Mouse (Mus musculus) heart, embryonic 16.5 days (tissue): ENCODE results near the gene Slc52a3. TPM values are rescaled to one million over a fixed set of nuclear protein-coding genes. Genes with fewer than 3 reads are reported as not detected.

Source experiments
- ATAC-seq: fragments of 200-750 bp; cut with Nextera tagmentation; replicated peaks from 2 replicates; pipeline ENCODE4 v1.8.0; 2017; ENCODE audit warnings: moderate number of reproducible peaks; ENCODE audit not compliant: insufficient read depth, low FRiP score; ENCODE audit errors: extremely low read depth
- H3K27ac ChIP-seq: fragments of 300-500 bp; sonication (generic); 2 replicates; pipeline ENCODE4 v1.5.1; 2014; ENCODE audit warnings: mild to moderate bottlenecking, low read length, control low read depth, moderate library complexity
- H3K27me3 ChIP-seq: fragments of 300-500 bp; sonication (generic); 2 replicates; pipeline ENCODE4 v1.6.1; 2014; ENCODE audit warnings: low read length, mixed read lengths; ENCODE audit not compliant: control insufficient read depth, insufficient read depth
- H3K36me3 ChIP-seq: fragments of 300-500 bp; sonication (generic); 2 replicates; pipeline ENCODE4 v1.6.1; 2014; ENCODE audit not compliant: control insufficient read depth, insufficient read depth
- H3K4me1 ChIP-seq: fragments of 300-500 bp; sonication (generic); 2 replicates; pipeline ENCODE4 v1.6.1; 2014; ENCODE audit warnings: low read length, mixed read lengths; ENCODE audit not compliant: control insufficient read depth, insufficient read depth
- H3K4me2 ChIP-seq: fragments of 300-500 bp; sonication (generic); 2 replicates; pipeline ENCODE4 v1.6.1; 2014; ENCODE audit warnings: low read depth, mild to moderate bottlenecking, control low read depth, low read length
- H3K4me3 ChIP-seq: fragments of 300-500 bp; sonication (generic); 2 replicates; pipeline ENCODE4 v1.5.1; 2014; ENCODE audit warnings: mild to moderate bottlenecking, control low read depth, low read length
- H3K9ac ChIP-seq: fragments of 300-500 bp; sonication (generic); 2 replicates; pipeline ENCODE4 v1.6.1; 2014; ENCODE audit warnings: low read length, control low read depth
- H3K9me3 ChIP-seq: fragments of 300-500 bp; sonication (generic); replicated peaks from 2 replicates; pipeline ENCODE4 v1.6.1; 2016; ENCODE audit warnings: low read length; ENCODE audit not compliant: control insufficient read depth
- WGBS: fragments of 180-500 bp; shearing (Covaris S2); extraction: QIAGEN DNeasy Blood & Tissue Kit; methylation state at CpG from one replicate; pipeline ENCODE4 v1.1.7; 2014; 5-methylcytosine and 5-hydroxymethylcytosine counted together
- polyA plus RNA-seq: library from polyadenylated mRNA; unstranded; fragments of >200 nt; fragmentation: Nextera tagmentation; extraction: Ambion mirVana; gene quantifications from 2 replicates; pipeline ENCODE4 v1.2.1, GENCODE M21; 2015

Slc52a3 gene
- 1.1 TPM in 2 replicates for polyA plus RNA-seq

- peaks cover 57% of the 10 kb centered on the region for H3K27me3 ChIP-seq
- no peaks in the 10 kb centered on the region for H3K36me3 ChIP-seq
- H3K4me3 ChIP-seq: peak within 1 kb of the TSS; percentile 20
- H3K9ac ChIP-seq: no peak within 1 kb of the TSS
- WGBS: 7% methylated on average over 35 of the region's 35 CpGs
- peak within 1 kb of the TSS; percentile 52 for H3K4me2 ChIP-seq
- H3K9me3 ChIP-seq: no peaks in the 10 kb centered on the region
- peaks cover 6% of the 10 kb centered on the region; the same call in 1 of the 2 replicates for H3K4me1 ChIP-seq
- ATAC-seq: no peak; the same call in 1 of the 2 replicates
- H3K27ac ChIP-seq: no peak within 1 kb of the TSS
Measured at GRCm38 (mm10) chr2:151996229-151997189, at the start of gene Slc52a3. TSS of gene Slc52a3 (plus strand) at chr2:151996511.

GRCm38 (mm10) chr2:151947617-151948016, 48.7 kb upstream of the Slc52a3 start:
- Histone ChIP-seq H3K4me1 (no peaks in the 10 kb centered on the region), H3K27me3 (peaks cover 7% of the 10 kb centered on the region; the same call in 1 of the 2 replicates), H3K9ac (no peak overlapping the region), H3K27ac (no peak overlapping the region), H3K4me3 (no peak overlapping the region), H3K4me2 (no peak overlapping the region), H3K9me3 (no peaks in the 10 kb centered on the region), H3K36me3 (no peaks in the 10 kb centered on the region)
- WGBS: 82% methylated on average over 2 of the region's 2 CpGs
- ATAC-seq: no peak

DNA sequence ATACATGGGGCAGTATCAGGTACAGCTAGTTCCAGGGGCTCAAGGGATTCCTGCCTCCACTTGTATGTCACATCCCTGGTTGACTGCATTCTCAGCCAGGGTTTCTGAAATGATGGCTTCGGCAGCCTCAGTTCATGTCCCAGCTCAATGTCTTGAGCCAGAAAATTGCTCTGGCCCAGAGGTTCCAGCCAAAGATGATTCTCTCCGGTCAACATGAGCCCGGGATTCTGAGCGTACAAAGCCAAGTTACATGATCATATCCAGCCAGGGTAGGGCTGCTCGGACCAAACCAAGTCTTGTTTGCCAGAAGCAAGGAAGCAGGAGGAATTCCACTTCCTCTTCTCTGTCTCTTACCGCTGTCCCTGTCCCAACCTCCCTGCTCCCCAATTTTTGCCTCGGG, 48.0 kb upstream of the Slc52a3 start:
- Histone ChIP-seq H3K27me3 (peaks cover 4% of the 10 kb centered on the region; the same call in 1 of the 2 replicates), H3K9me3 (no peaks in the 10 kb centered on the region), H3K36me3 (no peaks in the 10 kb centered on the region), H3K27ac (no peak overlapping the region), H3K4me1 (no peaks in the 10 kb centered on the region), H3K4me3 (no peak overlapping the region), H3K9ac (no peak overlapping the region), H3K4me2 (no peak overlapping the region)
- ATAC-seq: no peak
- 69% methylated on average over 7 of the region's 7 CpGs for WGBS

DNA sequence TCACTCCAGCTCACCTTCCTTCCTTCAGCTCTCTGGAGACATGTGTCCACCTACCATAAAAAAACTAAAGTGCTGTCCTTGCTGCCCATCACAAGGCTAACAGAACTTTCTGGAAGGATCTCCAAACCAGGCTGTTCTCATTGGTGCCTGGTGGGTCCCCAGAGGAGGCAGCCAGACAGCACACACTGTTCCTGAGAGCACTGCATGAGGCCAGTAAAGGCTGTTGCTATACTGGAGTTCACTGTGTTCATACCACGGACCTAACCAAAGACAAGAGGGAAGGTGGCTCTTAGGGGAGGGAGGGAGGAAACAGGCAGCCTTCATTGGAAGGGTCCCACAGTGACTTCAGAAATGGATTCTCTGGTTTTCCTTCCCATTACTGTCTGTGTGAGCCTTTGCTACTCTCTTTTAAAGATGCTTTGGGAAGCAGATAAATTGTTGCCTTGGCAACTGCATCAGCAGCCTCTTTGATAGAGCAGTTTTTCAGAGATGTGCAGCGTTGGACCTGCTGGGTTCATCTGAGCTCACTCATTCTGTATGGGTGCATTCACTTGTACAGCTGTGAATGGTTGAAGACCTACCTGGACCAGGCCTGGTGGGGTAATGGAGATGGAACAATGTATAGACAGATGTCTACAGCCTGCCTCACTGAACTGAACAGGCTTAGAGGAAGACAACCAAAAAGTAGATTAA, 47.1 kb upstream of the Slc52a3 start:
- Histone ChIP-seq H3K27ac (no peak overlapping the region), H3K9ac (no peak overlapping the region), H3K4me3 (no peak overlapping the region), H3K4me2 (no peak overlapping the region), H3K4me1 (no peaks in the 10 kb centered on the region), H3K36me3 (no peaks in the 10 kb centered on the region), H3K27me3 (0 out of 2 replicates have a peak, but pooled peaks cover 1% of the 10 kb centered on the region), H3K9me3 (no peaks in the 10 kb centered on the region)
- WGBS: 67% methylated on average over 2 of the region's 2 CpGs
- ATAC-seq: no peak

DNA sequence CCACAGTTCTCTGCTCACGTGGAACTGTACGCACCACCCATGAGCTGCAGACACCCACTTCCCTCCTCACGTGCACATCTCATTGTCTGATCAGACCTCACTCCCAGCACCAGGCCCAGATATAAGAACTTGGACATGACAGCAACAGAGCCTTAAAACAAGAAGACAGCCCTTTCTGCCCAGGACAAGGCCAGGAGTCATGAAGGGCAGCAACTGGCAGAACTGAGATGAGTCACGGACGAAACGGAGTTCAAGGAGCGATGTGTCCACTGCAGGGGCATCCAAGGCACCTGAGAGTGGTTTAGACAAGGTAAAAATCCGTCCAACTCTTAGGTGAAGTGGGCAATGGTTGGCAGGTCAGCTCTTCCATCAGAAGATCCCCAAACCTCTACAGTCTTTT, 42.6 kb upstream of the Slc52a3 start:
- no peaks in the 10 kb centered on the region for H3K36me3 ChIP-seq
- WGBS: 77% methylated on average over 8 of the region's 8 CpGs
- no peak overlapping the region for H3K4me3 ChIP-seq
- no peak overlapping the region for H3K9ac ChIP-seq
- no peaks in the 10 kb centered on the region for H3K4me1 ChIP-seq
- ATAC-seq: no peak
- H3K9me3 ChIP-seq: no peaks in the 10 kb centered on the region
- H3K27ac ChIP-seq: no peak overlapping the region
- no peak overlapping the region for H3K4me2 ChIP-seq
- no peaks in the 10 kb centered on the region for H3K27me3 ChIP-seq

- no peaks in the 10 kb centered on the region for H3K27me3 ChIP-seq
Measured at GRCm38 (mm10) chr2:151956500-151957137, 39.7 kb upstream of the Slc52a3 start.

GRCm38 (mm10) chr2:151959274-151959673, 37.0 kb upstream of the Slc52a3 start:
- ATAC-seq: no peak
- 33% methylated on average over 5 of the region's 5 CpGs for WGBS
- Histone ChIP-seq H3K4me2 (no peak overlapping the region), H3K9ac (no peak overlapping the region), H3K4me3 (no peak overlapping the region), H3K9me3 (no peaks in the 10 kb centered on the region), H3K27ac (no peak overlapping the region), H3K4me1 (peaks cover 21% of the 10 kb centered on the region), H3K27me3 (no peaks in the 10 kb centered on the region), H3K36me3 (no peaks in the 10 kb centered on the region)

More at GRCm38 (mm10) chr2:151956500-151957137, 39.7 kb upstream of the Slc52a3 start:
- no peak for ATAC-seq
- 48% methylated on average over 4 of the region's 4 CpGs for WGBS
- H3K4me3 ChIP-seq: no peak overlapping the region
- no peaks in the 10 kb centered on the region for H3K4me1 ChIP-seq
- no peak overlapping the region for H3K4me2 ChIP-seq
- no peaks in the 10 kb centered on the region for H3K9me3 ChIP-seq
- no peaks in the 10 kb centered on the region for H3K36me3 ChIP-seq
- no peak overlapping the region for H3K9ac ChIP-seq
- H3K27ac ChIP-seq: no peak overlapping the region

DNA sequence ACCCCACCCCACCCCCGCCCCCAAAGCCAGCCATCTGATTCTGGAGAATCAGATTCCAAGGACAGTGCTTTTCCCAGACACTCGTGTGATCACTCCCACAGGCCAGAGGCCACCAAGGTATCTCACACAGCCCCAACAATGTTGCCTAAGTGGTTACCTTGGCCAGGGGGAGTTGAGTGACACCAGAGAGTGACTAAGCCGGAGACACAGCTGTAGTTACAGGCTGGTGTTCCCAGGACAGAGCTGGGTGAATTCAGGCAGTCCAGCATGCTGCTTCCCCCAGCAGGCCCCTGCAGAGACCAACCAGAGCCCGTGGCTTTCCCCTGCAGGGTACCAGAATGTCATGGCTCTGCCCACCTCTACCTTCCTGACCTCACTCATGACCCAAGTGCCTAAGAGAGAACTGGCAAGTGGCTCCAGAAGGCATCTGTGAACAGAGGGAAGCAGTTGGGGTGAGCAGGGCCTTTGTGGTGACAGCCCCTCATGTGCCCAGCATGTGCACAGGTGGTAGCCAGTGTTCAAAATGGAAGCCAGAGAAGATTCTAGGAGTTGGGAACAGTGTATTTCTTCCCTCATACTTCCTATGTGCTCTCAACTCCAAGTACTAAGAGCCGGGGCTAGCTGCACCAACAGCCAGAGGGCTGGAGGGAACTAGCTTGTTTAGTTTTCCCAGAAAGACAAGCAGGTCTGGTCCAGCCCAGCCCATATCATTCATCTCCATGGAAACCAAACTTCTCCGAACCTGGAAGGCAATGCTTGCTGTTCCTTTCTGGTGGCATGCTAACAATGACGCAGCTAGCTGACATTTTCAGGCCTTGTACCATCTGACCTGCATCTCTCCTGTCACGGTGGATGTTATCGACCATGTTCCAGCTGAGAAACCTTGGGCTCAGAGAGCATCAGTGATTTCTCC, 34.8 kb upstream of the Slc52a3 start:
- Histone ChIP-seq H3K27ac (no peak overlapping the region), H3K27me3 (no peaks in the 10 kb centered on the region), H3K36me3 (no peaks in the 10 kb centered on the region), H3K9me3 (no peaks in the 10 kb centered on the region), H3K4me2 (no peak overlapping the region), H3K4me3 (no peak overlapping the region), H3K9ac (no peak overlapping the region), H3K4me1 (peaks cover 23% of the 10 kb centered on the region)
- 60% methylated on average over 9 of the region's 9 CpGs for WGBS
- no peak for ATAC-seq
